Mouse (Mus musculus) myocyte (in vitro differentiated cells): Measurements from ENCODE around the gene Vdac1.
"Not testable (repeated sequence)": the region's sequence is repeated elsewhere in the genome, so short reads cannot be mapped to it uniquely, and the experiment has no call there.

Experiments used
- CEBPB ChIP-seq: IDR thresholded peaks from 2 replicates; pipeline ENCODE4 v1.6.1; 2011; ENCODE audit warnings: mild to moderate bottlenecking, moderate library complexity; ENCODE audit not compliant: poor library complexity, insufficient read depth, severe bottlenecking
- E2F4 ChIP-seq: IDR thresholded peaks from one replicate; pipeline ENCODE4 v1.6.1; 2011; ENCODE audit warnings: mild to moderate bottlenecking, control low read depth, moderate library complexity; ENCODE audit not compliant: insufficient read depth
- MAX ChIP-seq: IDR thresholded peaks from one replicate; pipeline ENCODE4 v1.6.1; 2011; ENCODE audit warnings: low read depth, mild to moderate bottlenecking, control low read depth
- MYOD1 ChIP-seq, 3 experiments: IDR thresholded peaks; one replicate each; pipeline ENCODE4 v1.6.1; 2011; ENCODE audit warnings: control low read depth in 2 of 3, low read depth in 2 of 3, mild to moderate bottlenecking in 2 of 3, moderate library complexity in 1 of 3; ENCODE audit not compliant: insufficient read length in 2 of 3, control insufficient read depth in 1 of 3
- MYOG ChIP-seq, 3 experiments: IDR thresholded peaks; one replicate each; pipeline ENCODE4 v1.6.1; 2011; ENCODE audit warnings: control low read depth in 2 of 3, low read depth in 2 of 3, mild to moderate bottlenecking in 2 of 3; ENCODE audit not compliant: insufficient read length in 2 of 3, control insufficient read depth in 1 of 3, insufficient read depth in 1 of 3
- POLR2A ChIP-seq: IDR thresholded peaks from one replicate; pipeline ENCODE4 v1.6.1; 2011; ENCODE audit warnings: low read depth, mild to moderate bottlenecking, control low read depth, moderate library complexity; ENCODE audit not compliant: insufficient read length
- POLR2AphosphoS2 ChIP-seq: IDR thresholded peaks from one replicate; pipeline ENCODE4 v1.6.1; 2011; ENCODE audit warnings: low read depth, control low read depth; ENCODE audit not compliant: insufficient read length
- SRF ChIP-seq: IDR thresholded peaks from one replicate; pipeline ENCODE4 v1.6.1; 2011; ENCODE audit warnings: low read depth; ENCODE audit not compliant: control insufficient read depth, insufficient read length
- TCF12 ChIP-seq: IDR thresholded peaks from one replicate; pipeline ENCODE4 v1.6.1; 2011; ENCODE audit warnings: mild to moderate bottlenecking, control low read depth; ENCODE audit not compliant: poor library complexity, insufficient read depth, severe bottlenecking
- TCF3 ChIP-seq: IDR thresholded peaks from one replicate; pipeline ENCODE4 v1.6.1; 2011; ENCODE audit warnings: low read depth, control low read depth; ENCODE audit not compliant: insufficient read length
- USF1 ChIP-seq: IDR thresholded peaks from one replicate; pipeline ENCODE4 v1.6.1; 2011; ENCODE audit warnings: low read depth, mild to moderate bottlenecking, control low read depth, moderate library complexity

DNA sequence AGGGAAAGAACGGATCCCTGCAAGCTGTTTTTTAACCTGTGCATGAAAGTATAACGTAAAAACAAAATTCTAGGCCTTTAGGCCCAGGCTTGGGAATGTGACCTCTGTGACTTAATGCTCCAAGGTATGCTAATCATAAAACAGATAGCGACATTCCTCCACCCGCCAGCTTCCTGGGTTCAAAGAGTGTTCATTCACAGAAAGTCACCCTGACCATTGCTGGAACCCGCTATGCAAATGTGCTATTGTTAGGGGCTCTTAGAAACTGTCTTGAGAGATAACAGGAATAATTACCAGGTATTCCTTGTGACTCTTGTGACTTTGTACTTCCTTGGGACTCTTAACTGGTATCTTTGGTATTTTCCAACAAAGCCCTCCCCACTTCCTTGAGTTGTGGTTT lies 3.6 kb upstream of the Vdac1 start:
- TF ChIP-seq E2F4; POLR2A; MYOG (IDR thresholded peaks at IDR 0.05; ENCODE audit: control insufficient read depth in 1 of 3, insufficient read depth in 1 of 3, insufficient read length in 2 of 3, low read depth in 2 of 3); TCF12; POLR2AphosphoS2; CEBPB; MAX; MYOD1 (IDR thresholded peaks at IDR 0.05; ENCODE audit: control insufficient read depth in 1 of 3, insufficient read length in 2 of 3, low read depth in 2 of 3); USF1; SRF; TCF3: not testable (repeated sequence)
